Mouse (Mus musculus): ENCODE data around the gene Dtd1.

- TF ChIP-seq GATA1 (IDR thresholded peaks at IDR 0.05; ENCODE audit: borderline replicate concordance, low read length) (no peak), FLI1 (IDR thresholded peaks at IDR 0.05; ENCODE audit: low read length) (no peak)
These were observed 34.5 kb downstream of the Dtd1 start for GRCm38 (mm10) chr2:144634231-144634630.
